Mouse (Mus musculus): ENCODE measurements around the gene Cpsf4l.

GRCm38 (mm10) chr11:113651206-113651906, 58.5 kb downstream of the Cpsf4l start:
- TF ChIP-seq CTCF (IDR thresholded peaks at IDR 0.05; ENCODE audit: low read depth, low read length) (no peak), POLR2AphosphoS5 (IDR thresholded peaks at IDR 0.05; ENCODE audit: insufficient replicate concordance, low read depth, low read length) (no peak), GATA1 (IDR thresholded peaks at IDR 0.05; ENCODE audit: borderline replicate concordance, low read length) (no peak), TAL1 (conservative IDR thresholded peaks at IDR 0.05; ENCODE audit: low read depth, low read length) (peak; percentile 42; the same call in 1 of the 2 replicates), GATA2 (IDR thresholded peaks at IDR 0.05; ENCODE audit: borderline replicate concordance, low read depth, low read length) (no peak)
